Mouse (Mus musculus): ENCODE results near the gene Pif1. TPM values are rescaled to one million over a fixed set of nuclear protein-coding genes. Genes with fewer than 3 reads are reported as not detected.
A peak's percentile ranks its signal among the peaks of the same experiment; 100 is the strongest.

The Pif1 gene
- polyA plus RNA-seq, 1 experiment from 2014 or later: 13.9 TPM

DNA sequence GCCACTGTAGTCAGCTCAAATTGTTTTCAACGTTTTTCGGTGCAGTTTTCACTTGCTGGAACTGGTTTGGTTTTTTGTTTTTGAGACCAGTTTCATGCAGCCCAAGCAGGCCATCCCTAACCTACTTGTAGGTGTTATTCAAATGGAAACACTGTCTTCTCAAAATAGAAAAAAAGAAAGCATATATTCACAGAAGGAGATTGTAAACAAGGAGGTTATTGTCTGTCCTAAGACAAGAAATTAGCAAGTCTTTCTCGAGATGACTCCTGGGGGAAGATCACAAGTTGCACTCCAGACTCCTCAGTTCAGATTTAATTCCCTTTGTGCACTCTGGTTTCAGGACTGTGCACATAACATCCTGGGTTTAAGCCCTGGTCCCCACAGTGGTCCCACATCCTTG lies 32.4 kb downstream of the Pif1 start:
- no peak overlapping the region for H3K27ac ChIP-seq (ENCODE audit: low read length)
- no peak overlapping the region for H3K4me3 ChIP-seq (ENCODE audit: low read length)
- H3K27me3 ChIP-seq (ENCODE audit: control insufficient read depth, insufficient read depth, low read length): no peaks in the 10 kb centered on the region
- no peak for ATAC-seq (replicated peaks; ENCODE audit: extremely low read depth, insufficient read depth, low FRiP score)
- H3K9ac ChIP-seq (ENCODE audit: low read length): no peak overlapping the region
- H3K4me2 ChIP-seq (ENCODE audit: low read depth, low read length): no peak overlapping the region
- H3K4me1 ChIP-seq (ENCODE audit: control insufficient read depth, insufficient read depth, low read length): no peaks in the 10 kb centered on the region
- 59% methylated on average over 3 of the region's 3 CpGs for WGBS
- no peaks in the 10 kb centered on the region for H3K9me3 ChIP-seq (replicated peaks; ENCODE audit: control insufficient read depth, low read length)
- no peaks in the 10 kb centered on the region for H3K36me3 ChIP-seq (ENCODE audit: control insufficient read depth, insufficient read depth)

DNA sequence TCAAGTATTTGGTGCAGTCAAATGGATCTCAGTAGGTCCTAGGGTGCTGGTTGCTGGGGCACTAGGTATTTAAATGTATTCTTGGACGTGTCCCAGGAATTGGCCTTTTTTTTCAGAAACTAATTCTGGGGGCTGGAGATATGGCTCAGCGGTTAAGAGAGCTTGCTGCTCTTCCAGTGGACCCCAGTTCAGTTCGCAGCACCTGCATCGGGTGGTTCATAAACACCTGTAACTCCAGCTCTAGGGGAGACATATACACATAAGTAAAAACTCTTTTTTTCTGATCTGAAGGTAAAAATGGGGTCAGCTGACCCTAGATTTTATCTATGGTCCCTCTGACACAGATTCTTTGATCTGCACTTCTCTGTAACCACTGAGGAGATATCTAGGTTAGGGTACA lies 34.2 kb downstream of the Pif1 start:
- Histone ChIP-seq H3K4me1 (ENCODE audit: control insufficient read depth, insufficient read depth, low read length) (no peaks in the 10 kb centered on the region), H3K27me3 (ENCODE audit: control insufficient read depth, insufficient read depth, low read length) (no peaks in the 10 kb centered on the region)
- WGBS: 83% methylated on average over 4 of the region's 4 CpGs

DNA sequence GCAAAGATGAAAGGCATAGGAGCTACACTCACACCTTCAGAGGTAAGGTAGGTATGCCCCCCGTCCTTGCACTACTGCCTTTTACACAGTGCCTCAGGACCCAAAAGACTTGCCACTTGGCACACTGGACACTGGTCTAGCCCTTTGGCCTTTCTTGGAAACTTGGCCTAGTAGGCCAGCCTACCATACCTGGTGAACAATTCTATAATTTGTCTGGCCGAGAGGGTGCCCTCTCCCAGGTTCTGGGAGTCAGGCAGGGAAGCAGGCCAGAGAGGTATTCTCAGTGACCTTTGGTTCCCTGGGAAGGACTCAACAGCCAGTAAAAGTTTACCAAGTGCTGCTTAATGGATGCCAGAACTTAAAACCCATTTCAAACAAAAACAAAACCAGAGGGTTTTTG lies 34.7 kb downstream of the Pif1 start:
- H3K27me3 ChIP-seq (ENCODE audit: control insufficient read depth, insufficient read depth, low read length): no peaks in the 10 kb centered on the region
- no peaks in the 10 kb centered on the region for H3K36me3 ChIP-seq (ENCODE audit: control insufficient read depth, insufficient read depth)
- no peak overlapping the region for H3K4me2 ChIP-seq (ENCODE audit: low read depth, low read length)
- WGBS: 84% methylated on average over 2 of the region's 2 CpGs
- H3K4me1 ChIP-seq (ENCODE audit: control insufficient read depth, insufficient read depth, low read length): no peaks in the 10 kb centered on the region
- H3K9me3 ChIP-seq (replicated peaks; ENCODE audit: control insufficient read depth, low read length): no peaks in the 10 kb centered on the region
- H3K27ac ChIP-seq (ENCODE audit: low read length): no peak overlapping the region
- H3K9ac ChIP-seq (ENCODE audit: low read length): no peak overlapping the region
- H3K4me3 ChIP-seq (ENCODE audit: low read length): no peak overlapping the region
- ATAC-seq (replicated peaks; ENCODE audit: extremely low read depth, insufficient read depth, low FRiP score): no peak

More for the DNA sequence above, 34.2 kb downstream of the Pif1 start:
- Histone ChIP-seq H3K9me3 (replicated peaks; ENCODE audit: control insufficient read depth, low read length) (no peaks in the 10 kb centered on the region), H3K36me3 (ENCODE audit: control insufficient read depth, insufficient read depth) (no peaks in the 10 kb centered on the region), H3K9ac (ENCODE audit: low read length) (no peak overlapping the region), H3K27ac (ENCODE audit: low read length) (no peak overlapping the region), H3K4me2 (ENCODE audit: low read depth, low read length) (no peak overlapping the region), H3K4me3 (ENCODE audit: low read length) (no peak overlapping the region)
- ATAC-seq (replicated peaks; ENCODE audit: extremely low read depth, insufficient read depth, low FRiP score): no peak

DNA sequence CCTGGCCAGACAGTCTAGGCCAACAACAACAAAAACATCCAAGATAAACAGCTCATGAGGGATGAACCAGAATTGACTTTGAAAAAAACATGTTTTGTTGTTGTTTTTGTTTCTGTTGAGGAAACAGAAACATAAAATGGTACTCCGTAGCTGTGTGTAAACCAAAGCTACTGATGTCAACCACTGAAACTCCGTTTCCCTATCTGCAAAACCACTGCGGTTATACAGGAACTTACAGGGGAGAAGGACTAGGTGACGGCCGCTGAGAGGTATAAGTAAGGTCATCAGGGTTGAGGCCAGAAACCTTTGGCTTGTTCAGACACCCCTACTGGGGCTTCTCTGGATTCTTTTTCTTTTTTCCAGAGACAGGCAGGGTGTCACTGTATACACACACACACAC lies 35.9 kb downstream of the Pif1 start:
- H3K9ac ChIP-seq (ENCODE audit: low read length): no peak overlapping the region
- no peak overlapping the region for H3K4me2 ChIP-seq (ENCODE audit: low read depth, low read length)
- H3K36me3 ChIP-seq (ENCODE audit: control insufficient read depth, insufficient read depth): no peaks in the 10 kb centered on the region
- no peaks in the 10 kb centered on the region for H3K9me3 ChIP-seq (replicated peaks; ENCODE audit: control insufficient read depth, low read length)
- H3K27ac ChIP-seq (ENCODE audit: low read length): no peak overlapping the region
- ATAC-seq (replicated peaks; ENCODE audit: extremely low read depth, insufficient read depth, low FRiP score): no peak
- 73% methylated on average over 5 of the region's 5 CpGs for WGBS
- H3K4me3 ChIP-seq (ENCODE audit: low read length): no peak overlapping the region
- no peaks in the 10 kb centered on the region for H3K27me3 ChIP-seq (ENCODE audit: control insufficient read depth, insufficient read depth, low read length)
- H3K4me1 ChIP-seq (ENCODE audit: control insufficient read depth, insufficient read depth, low read length): no peaks in the 10 kb centered on the region

DNA sequence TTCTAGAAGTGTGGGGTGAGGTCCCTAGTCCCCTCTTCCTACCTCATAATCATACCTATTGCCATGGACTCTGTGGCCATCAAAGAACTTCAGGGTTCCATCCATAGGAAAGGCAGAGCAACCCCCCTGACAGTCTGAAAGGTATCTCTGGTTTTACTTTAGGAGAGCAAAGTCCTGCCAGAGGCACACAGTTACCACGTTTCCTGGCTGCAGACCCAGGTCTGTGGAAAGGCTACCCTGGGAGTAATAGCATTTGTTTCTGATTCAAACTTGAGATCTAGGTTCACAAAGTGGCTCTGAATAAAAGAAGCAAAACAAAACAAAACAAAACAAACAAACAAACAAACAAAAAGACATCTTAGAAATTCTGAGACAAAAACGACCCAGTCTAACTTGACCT lies 37.3 kb downstream of the Pif1 start:
- no peaks in the 10 kb centered on the region for H3K9me3 ChIP-seq (replicated peaks; ENCODE audit: control insufficient read depth, low read length)

DNA sequence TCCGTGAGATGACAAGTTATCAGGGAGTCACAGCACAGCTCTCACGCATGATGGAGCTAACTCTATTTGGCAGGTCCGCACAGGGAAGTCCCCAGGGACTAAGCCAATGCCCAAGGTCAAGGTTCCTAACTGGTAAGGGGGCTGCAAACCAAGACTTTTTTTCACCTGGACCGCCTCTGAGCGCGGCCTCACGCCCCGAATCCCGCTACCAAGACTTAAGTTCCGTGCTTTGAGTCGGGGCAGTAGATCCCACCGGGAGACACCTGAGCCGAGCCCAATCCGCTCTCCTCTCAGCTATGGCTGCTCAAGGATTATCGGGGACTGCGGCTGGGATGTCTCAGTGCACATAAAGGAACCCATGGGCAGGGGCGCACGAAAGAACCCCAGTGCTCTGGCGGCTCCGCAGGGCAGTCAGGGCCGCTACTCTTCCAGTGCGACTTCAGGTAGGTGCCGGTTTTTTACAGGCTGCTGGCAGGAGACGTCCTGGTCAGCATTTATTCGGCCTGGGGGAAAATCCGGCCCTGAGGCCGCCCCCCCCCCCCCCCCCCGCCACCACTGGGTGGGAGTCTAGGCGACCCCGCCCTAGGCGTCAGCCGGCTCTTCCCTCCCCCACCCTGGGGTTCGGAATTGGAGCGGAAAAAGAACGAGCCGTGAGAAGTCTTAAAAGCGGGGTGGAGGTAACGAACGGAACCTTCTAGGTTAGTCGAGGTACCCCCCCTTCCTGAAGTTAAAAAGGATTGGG lies 42.2 kb downstream of the Pif1 start, which contains the start of gene Rbpms2:
TSS of gene Rbpms2 (plus strand) at position 624 of the 742 bp plus-strand sequence.
- H3K36me3 ChIP-seq (ENCODE audit: control insufficient read depth, insufficient read depth): no peaks in the 10 kb centered on the region
- peak within 1 kb of the TSS; percentile 95 for H3K9ac ChIP-seq (ENCODE audit: low read length)
- H3K9me3 ChIP-seq (replicated peaks; ENCODE audit: control insufficient read depth, low read length): no peaks in the 10 kb centered on the region
- H3K27me3 ChIP-seq (ENCODE audit: control insufficient read depth, insufficient read depth, low read length): no peaks in the 10 kb centered on the region
- ATAC-seq (replicated peaks; ENCODE audit: extremely low read depth, insufficient read depth, low FRiP score): no peak
- H3K4me1 ChIP-seq (ENCODE audit: control insufficient read depth, insufficient read depth, low read length): peaks cover 11% of the 10 kb centered on the region
- 1% methylated on average over 37 of the region's 40 CpGs for WGBS
- peak within 1 kb of the TSS; percentile 90 for H3K4me3 ChIP-seq (ENCODE audit: low read length)
- H3K4me2 ChIP-seq (ENCODE audit: low read depth, low read length): peak within 1 kb of the TSS; percentile 93
- H3K27ac ChIP-seq (ENCODE audit: low read length): peak within 1 kb of the TSS; percentile 96

More for the DNA sequence above, 37.3 kb downstream of the Pif1 start:
- 74% methylated on average over 2 of the region's 2 CpGs for WGBS
- H3K4me3 ChIP-seq (ENCODE audit: low read length): no peak overlapping the region
- no peak overlapping the region for H3K4me2 ChIP-seq (ENCODE audit: low read depth, low read length)
- ATAC-seq (replicated peaks; ENCODE audit: extremely low read depth, insufficient read depth, low FRiP score): no peak
- H3K27ac ChIP-seq (ENCODE audit: low read length): no peak overlapping the region
- no peak overlapping the region for H3K9ac ChIP-seq (ENCODE audit: low read length)
- peaks cover 4% of the 10 kb centered on the region; the same call in 1 of the 2 replicates for H3K4me1 ChIP-seq (ENCODE audit: control insufficient read depth, insufficient read depth, low read length)
- no peaks in the 10 kb centered on the region for H3K36me3 ChIP-seq (ENCODE audit: control insufficient read depth, insufficient read depth)
- no peaks in the 10 kb centered on the region for H3K27me3 ChIP-seq (ENCODE audit: control insufficient read depth, insufficient read depth, low read length)

DNA sequence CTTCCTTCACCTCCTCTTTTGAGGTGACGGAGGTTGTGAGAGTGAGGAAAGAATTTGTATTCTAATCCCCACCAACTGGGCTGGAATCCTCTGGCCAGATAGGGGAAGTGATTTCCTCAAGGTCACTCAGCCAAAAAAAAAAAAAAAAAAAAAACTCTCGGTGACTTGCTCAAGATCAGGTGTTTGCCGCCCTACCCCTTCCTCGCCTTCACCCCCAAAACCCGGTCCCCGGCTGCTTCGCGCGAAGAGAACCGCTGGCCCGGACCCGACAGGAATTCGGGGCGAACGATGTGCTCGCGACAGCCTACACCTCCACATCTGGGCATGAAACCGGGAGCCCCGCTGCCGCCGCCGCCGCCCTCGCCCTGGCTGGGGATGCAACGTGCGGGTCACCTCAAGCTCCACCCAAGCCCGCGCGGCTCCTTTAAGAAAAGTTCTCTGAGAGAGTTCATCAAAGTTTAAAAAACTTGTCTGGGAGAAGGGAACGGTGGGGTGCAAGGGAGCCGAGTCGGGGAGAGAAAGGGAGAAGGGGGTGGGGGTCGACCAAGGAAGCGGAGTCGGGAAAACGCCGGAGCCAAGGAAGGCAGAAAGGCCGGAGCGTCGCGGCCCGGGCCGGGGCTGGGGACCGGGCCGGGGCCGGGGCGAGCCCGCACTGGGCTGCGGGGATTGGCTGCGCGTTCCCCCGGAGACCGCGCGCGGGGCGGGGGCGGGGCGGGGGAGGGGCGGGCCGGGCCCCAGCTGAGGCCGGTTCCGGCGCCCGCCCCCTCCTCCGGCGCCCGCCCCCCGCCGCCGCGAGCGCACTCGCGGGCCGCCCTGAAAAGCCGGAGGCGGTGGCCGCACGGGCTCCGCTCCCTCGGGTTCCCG lies 43.0 kb downstream of the Pif1 start:
- Histone ChIP-seq H3K4me3 (ENCODE audit: low read length) (peak overlapping the region; percentile 90), H3K27ac (ENCODE audit: low read length) (peak overlapping the region; percentile 96), H3K27me3 (ENCODE audit: control insufficient read depth, insufficient read depth, low read length) (no peaks in the 10 kb centered on the region), H3K9ac (ENCODE audit: low read length) (peak overlapping the region; percentile 95), H3K9me3 (replicated peaks; ENCODE audit: control insufficient read depth, low read length) (no peaks in the 10 kb centered on the region), H3K4me1 (ENCODE audit: control insufficient read depth, insufficient read depth, low read length) (peaks cover 11% of the 10 kb centered on the region), H3K4me2 (ENCODE audit: low read depth, low read length) (peak overlapping the region; percentile 93), H3K36me3 (ENCODE audit: control insufficient read depth, insufficient read depth) (no peaks in the 10 kb centered on the region)
- under 1% methylated on average over 39 of the region's 83 CpGs for WGBS
- ATAC-seq (replicated peaks; ENCODE audit: extremely low read depth, insufficient read depth, low FRiP score): peak; percentile 91

DNA sequence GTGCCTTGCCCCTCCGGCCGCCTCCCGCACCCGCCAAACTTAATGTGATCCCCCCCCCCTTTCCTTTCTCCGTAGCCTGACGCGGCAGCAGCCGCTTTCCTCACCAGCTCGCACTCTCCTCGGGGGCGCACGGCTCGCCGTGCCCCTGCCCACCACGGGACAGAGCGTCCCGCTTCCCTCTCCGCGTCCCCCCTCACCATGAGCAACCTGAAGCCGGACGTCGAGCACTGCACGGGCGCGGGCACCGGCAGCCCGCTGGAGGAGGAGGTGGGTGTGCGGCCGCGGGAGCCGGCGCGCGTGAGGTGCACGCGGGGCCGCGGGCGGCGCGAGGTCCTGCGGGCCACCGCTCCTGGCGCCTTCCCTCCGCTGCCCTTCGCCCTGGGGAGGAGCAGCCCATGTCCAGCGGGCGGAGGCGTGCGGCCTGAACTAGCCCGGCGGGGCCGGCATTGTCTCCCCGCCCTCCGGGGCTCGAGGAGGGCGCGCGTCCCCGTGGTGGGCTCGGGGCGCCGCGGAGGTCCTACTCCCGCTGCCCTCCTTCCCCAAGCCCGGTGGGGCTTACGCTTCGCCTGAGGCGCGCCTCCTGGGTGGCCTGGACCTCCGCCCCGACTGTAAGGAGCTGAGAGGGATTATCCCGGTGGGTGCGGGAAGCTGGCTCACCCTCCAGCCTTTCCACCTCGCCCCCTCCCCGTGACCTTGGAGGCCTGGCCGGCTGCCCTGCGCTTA lies 43.8 kb downstream of the Pif1 start:
- Histone ChIP-seq H3K4me3 (ENCODE audit: low read length) (peak overlapping the region; percentile 90), H3K9ac (ENCODE audit: low read length) (peak overlapping the region; percentile 95), H3K27ac (ENCODE audit: low read length) (peak overlapping the region; percentile 96), H3K27me3 (ENCODE audit: control insufficient read depth, insufficient read depth, low read length) (no peaks in the 10 kb centered on the region), H3K9me3 (replicated peaks; ENCODE audit: control insufficient read depth, low read length) (no peaks in the 10 kb centered on the region), H3K36me3 (ENCODE audit: control insufficient read depth, insufficient read depth) (no peaks in the 10 kb centered on the region), H3K4me1 (ENCODE audit: control insufficient read depth, insufficient read depth, low read length) (peaks cover 11% of the 10 kb centered on the region), H3K4me2 (ENCODE audit: low read depth, low read length) (peak overlapping the region; percentile 93)
- WGBS: under 1% methylated on average over 70 of the region's 78 CpGs
- ATAC-seq (replicated peaks; ENCODE audit: extremely low read depth, insufficient read depth, low FRiP score): peak; percentile 43
